Mouse (Mus musculus) cortical plate, adult 2 months (tissue): Measurements from ENCODE around the gene Cd164l2.

Experiments used
- CTCF ChIP-seq: fragments of 200-500 bp; IDR thresholded peaks from 2 replicates; pipeline ENCODE4 v1.5.1; 2011; ENCODE audit warnings: mild to moderate bottlenecking, control low read depth, low read length; ENCODE audit not compliant: insufficient read depth; ENCODE audit errors: extremely low read depth
- POLR2A ChIP-seq: fragments of 200-500 bp; IDR thresholded peaks from 2 replicates; pipeline ENCODE4 v1.6.1; 2011; ENCODE audit warnings: mild to moderate bottlenecking, low read length, control low read depth; ENCODE audit not compliant: insufficient read depth; ENCODE audit errors: extremely low read depth

- TF ChIP-seq POLR2A (no peak), CTCF (no peak)
Observed at GRCm38 (mm10) chr4:133185893-133186292, 26.0 kb upstream of the Cd164l2 start.
